Mouse (Mus musculus) leukemia stem cell, adult 10-12 weeks (primary cell): Measurements from ENCODE around the gene Pcolce. TPM values are rescaled to one million over a fixed set of nuclear protein-coding genes. Genes with fewer than 3 reads are reported as not detected.

Experiments
- polyA plus RNA-seq: library from polyadenylated mRNA; stranded (reverse); fragments of >175 nt; gene quantifications from 2 replicates; pipeline ENCODE4 v1.2.3, GENCODE M21; 2012; ENCODE audit warnings: low replicate concordance

The Pcolce gene
- 19.5 and 40.7 TPM in 2 replicates for polyA plus RNA-seq

DNA sequence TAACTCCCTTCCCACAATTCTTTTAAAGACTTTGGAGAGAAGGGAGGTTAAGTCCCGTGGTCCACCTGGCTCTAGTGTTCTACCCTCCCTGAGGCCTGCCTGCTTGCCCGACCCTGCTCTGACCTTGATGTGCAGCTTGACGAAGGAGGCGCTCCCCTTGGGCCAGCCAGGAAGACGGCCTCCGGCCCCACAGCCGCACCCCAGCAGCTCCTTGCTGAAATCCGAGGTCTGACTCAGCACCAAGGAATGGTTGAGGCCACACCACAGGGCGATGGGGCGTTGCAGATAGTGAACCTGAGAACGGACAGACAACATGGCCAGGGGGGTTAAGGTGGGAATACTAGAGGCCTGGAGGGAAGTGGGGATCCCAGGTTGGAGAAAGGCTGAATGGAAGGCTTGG lies at the start of gene Pcolce:
Pcolce (minus strand) TSS at position 235 of the 400 bp plus-strand sequence.

DNA sequence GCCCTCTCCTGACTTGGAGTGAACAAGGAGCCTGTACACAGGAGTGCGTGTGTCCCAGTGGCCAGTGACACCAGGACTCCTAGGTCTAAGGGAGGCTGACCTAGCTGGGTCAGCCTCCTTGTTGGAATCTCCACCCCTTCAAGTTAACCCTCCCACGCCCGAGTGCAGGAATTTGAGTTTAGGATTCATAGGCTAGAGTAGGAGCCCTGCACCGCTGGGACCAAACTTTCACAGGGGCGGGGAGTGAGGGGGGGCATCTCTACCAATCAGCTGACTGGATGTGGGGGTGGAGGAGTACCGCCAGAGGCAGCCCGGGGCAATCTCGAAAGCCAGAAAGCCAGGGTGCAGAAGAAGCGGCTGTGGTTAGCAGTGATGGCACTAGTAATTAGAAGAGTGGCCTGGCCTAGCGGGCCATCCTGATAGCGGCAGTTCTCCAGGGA lies 32.1 kb upstream of the Pcolce start, which contains the start of gene Irs3:
Irs3 (minus strand) TSS at position 63 of the 440 bp plus-strand sequence.

DNA sequence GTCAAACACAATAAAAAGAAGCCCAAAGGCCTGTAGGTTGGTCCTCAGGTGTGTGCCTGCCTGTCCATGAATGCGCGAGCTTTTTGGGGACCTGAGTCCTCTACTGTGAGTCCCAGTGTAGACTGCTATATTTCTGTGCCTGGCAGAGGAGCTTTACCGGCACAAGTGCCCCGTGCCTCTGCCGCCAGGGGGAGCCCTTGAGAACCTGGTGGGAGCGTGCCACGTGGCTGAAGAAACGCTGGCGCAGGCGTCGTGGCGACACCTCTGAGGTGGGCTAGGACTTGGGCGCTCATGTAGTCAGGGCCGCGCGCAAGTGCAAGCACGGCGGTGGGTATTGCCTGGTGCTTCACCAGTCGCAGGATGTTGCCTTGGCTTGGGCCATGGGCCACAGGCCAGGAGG lies 27.5 kb upstream of the Pcolce start, which contains the start of gene Sap25:
Sap25 (plus strand) TSS at position 281 of the 400 bp plus-strand sequence.

DNA sequence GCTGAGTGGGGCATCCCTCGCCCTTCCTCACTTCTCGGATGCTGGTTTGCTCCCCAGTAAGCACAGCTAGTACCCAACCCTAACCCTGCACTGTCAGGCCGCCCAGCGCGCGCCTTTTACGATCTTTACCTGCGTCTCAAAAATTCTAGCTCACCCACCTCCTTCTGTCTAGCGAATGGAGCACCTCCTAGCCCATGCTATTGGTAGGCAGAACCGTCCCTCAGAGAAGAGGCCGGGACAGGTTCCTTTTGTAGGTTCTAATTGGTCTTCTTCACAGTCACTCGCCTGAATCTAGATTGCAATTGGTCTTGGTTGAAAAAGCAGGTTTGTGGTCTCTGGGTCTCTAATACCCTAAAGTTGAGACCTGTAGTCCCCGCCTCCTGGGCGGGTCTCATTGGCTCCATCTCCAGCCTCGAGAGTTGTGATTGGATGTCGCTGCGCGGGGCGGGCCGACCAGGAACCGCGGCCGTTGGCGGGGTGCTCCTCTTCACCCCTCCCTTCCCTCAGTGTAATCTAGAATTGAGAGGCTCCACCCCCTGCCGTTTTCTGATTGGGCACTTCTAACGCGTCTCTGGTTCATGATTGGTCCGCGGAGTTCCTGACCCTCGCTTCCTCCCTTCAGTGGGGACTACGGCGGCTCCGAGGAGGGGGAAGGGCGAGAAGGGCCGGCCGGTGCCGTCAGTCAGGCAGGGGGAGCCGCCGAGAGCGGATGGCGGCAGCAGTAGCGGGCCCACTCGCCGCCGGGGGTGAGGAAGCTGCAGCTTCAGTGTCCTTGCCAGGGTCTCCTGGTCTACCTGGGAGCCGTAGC lies 15.1 kb upstream of the Pcolce start, which contains the start of the genes Fbxo24, Lrch4 and Gm20605:
Fbxo24 (minus strand) TSS at position 505 of the 808 bp plus-strand sequence.
Lrch4 (plus strand) TSS at position 624 of the 808 bp plus-strand sequence.
Gm20605 (plus strand) TSS at position 678 of the 808 bp plus-strand sequence.

DNA sequence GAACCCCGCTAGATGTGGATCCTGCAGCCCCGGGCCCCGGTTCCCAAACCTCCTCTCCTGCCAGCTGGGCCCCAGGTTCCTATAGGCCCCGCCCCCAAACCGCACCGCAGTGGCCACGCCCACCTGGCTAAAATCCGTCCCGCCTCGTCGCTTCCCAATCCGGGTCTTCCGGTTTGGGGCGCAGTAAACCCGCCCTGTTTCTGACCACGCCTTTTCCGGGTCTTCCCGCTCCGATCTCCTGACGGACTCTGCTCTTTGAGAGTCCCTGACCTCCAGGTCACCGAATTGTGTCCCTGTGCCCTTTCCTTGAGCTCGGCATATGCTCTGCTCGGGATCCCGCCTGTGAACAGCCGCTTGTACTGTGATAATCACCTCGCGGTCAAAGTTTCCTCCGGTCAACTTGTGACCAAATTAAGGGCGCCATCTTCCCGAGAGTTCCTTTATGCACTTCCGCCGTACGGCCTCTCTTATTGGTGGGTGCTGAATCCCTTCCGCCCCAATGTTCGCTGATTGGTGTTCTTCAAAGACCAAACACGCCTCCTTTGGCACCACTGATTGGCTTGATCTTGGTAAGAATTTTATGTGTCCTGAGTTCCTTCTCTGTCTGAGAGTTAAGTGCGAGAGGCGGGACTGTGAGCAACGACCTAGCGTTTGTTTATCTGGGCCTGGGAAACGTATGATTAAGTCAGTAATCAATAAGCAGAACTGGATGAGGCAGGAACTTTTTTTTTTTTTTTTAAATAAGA lies 12.8 kb downstream of the Pcolce start, which contains the start of gene Mospd3:
Mospd3 (minus strand) TSS at position 440 of the 746 bp plus-strand sequence.

DNA sequence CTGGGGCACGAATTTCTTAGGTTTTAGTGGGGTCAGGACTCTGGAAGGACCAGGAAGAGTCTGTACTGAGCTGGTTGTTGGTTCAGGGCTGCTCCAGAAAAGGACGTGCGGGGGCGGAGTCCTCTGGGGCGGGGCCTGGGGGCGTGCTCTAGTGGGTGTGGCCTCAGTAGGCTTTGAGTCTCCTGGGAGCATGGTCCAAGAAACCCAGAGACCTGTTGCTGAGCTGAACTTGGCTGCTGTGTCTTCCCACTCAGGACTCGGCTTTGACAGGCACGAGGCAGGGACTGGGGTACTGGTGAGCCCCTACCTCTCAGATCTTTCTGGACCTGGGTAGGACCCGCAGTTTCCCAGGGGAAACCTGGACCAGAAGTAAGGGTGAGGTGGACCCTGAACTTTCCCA lies 43.9 kb downstream of the Pcolce start, which contains the start of gene Tfr2:
Tfr2 (plus strand) TSS at position 176 of the 400 bp plus-strand sequence.

Other genes starting within 250 kb of the Pcolce start
- 0.07 and 0.16 TPM in 2 replicates for gene Zan, start 136.7 kb downstream of the Pcolce start, polyA plus RNA-seq
- 21.2 and 62.7 TPM in 2 replicates for gene Pop7, start 111.3 kb downstream of the Pcolce start, polyA plus RNA-seq
- 54.3 and 65.9 TPM in 2 replicates for gene Gigyf1, start 95.2 kb downstream of the Pcolce start, polyA plus RNA-seq
- gene Epo, start 80.5 kb downstream of the Pcolce start, polyA plus RNA-seq, result not detected in 2 replicates
- gene Gnb2, start 80.3 kb downstream of the Pcolce start, polyA plus RNA-seq, result 351 and 463 TPM in 2 replicates
- not detected in 2 replicates for gene Actl6b, start 60.3 kb downstream of the Pcolce start, polyA plus RNA-seq
- gene Tfr2, start 43.9 kb downstream of the Pcolce start, polyA plus RNA-seq, result 90.8 and 239 TPM in 2 replicates
- gene Mospd3, start 12.7 kb downstream of the Pcolce start, polyA plus RNA-seq, result 1,131 and 1,239 TPM in 2 replicates
- 0.19 TPM in 1 of 2 replicates, not detected in the other for gene Fbxo24, start 15.2 kb upstream of the Pcolce start, polyA plus RNA-seq
- gene Lrch4, start 15.3 kb upstream of the Pcolce start, polyA plus RNA-seq, result 212 and 267 TPM in 2 replicates
- 10.1 and 35.3 TPM in 2 replicates for gene Gm20605, start 15.4 kb upstream of the Pcolce start, polyA plus RNA-seq
- gene Sap25, start 27.6 kb upstream of the Pcolce start, polyA plus RNA-seq, result 51.9 and 75.4 TPM in 2 replicates
- gene Irs3, start 31.9 kb upstream of the Pcolce start, polyA plus RNA-seq, result not detected in 2 replicates
- gene Agfg2, start 70.9 kb upstream of the Pcolce start, polyA plus RNA-seq, result 114 and 402 TPM in 2 replicates
- gene Nyap1, start 127.8 kb upstream of the Pcolce start, polyA plus RNA-seq, result 2.6 and 5.1 TPM in 2 replicates
- gene Tsc22d4, start 131.9 kb upstream of the Pcolce start, polyA plus RNA-seq, result 492 and 602 TPM in 2 replicates
- gene Ppp1r35, start 165.1 kb upstream of the Pcolce start, polyA plus RNA-seq, result 75.1 and 125 TPM in 2 replicates
- gene Mepce, start 173.9 kb upstream of the Pcolce start, polyA plus RNA-seq, result 163 and 385 TPM in 2 replicates
- 0.39 and 0.80 TPM in 2 replicates for gene Zcwpw1, start 174.0 kb upstream of the Pcolce start, polyA plus RNA-seq
- gene Pilra, start 222.5 kb upstream of the Pcolce start, polyA plus RNA-seq, result 1.4 and 2.4 TPM in 2 replicates
- 0.53 and 1.3 TPM in 2 replicates for gene Pilrb1, start 244.3 kb upstream of the Pcolce start, polyA plus RNA-seq